In genomic region chr16:42268843-42269586, GRCm38 (mm10) we compare ENCODE assay signal across 8 mouse cellular contexts.
A peak's percentile ranks its signal among the peaks of the same experiment; 100 is the strongest.
DNase-seq lines count a peak whose midpoint lies in the region; ATAC-seq and TF ChIP-seq lines count a peak whose summit lies in the region.

No protein-coding gene starts in this region.

- no peak overlapping the region for H3K9ac ChIP-seq in embryonic facial prominence, embryonic 14.5 days (ENCODE audit: low read depth, low read length)
- H3K9ac ChIP-seq in hindbrain, embryonic 13.5 days, result no peak overlapping the region
- no peak overlapping the region for H3K9ac ChIP-seq in limb, embryonic 11.5 days (ENCODE audit: low read length)
- no peak overlapping the region for H3K9ac ChIP-seq in neural tube, embryonic 14.5 days (replicated peaks; ENCODE audit: low read depth, low read length)
- no peak overlapping the region for H3K9ac ChIP-seq in liver, postnatal 0 days (replicated peaks)
- H3K9ac ChIP-seq in heart, embryonic 12.5 days, result no peak overlapping the region

- H3K27me3 ChIP-seq in embryonic facial prominence, embryonic 14.5 days (replicated peaks; ENCODE audit: control insufficient read depth, insufficient read depth, low read length), result no peaks in the 10 kb centered on the region
- no peaks in the 10 kb centered on the region for H3K27me3 ChIP-seq in hindbrain, embryonic 13.5 days
- no peaks in the 10 kb centered on the region for H3K27me3 ChIP-seq in limb, embryonic 11.5 days (ENCODE audit: control insufficient read depth, insufficient read depth, low read length)
- no peaks in the 10 kb centered on the region for H3K27me3 ChIP-seq in neural tube, embryonic 14.5 days (ENCODE audit: control insufficient read depth, insufficient read depth, low read length)
- H3K27me3 ChIP-seq in liver, postnatal 0 days (ENCODE audit: insufficient read depth, low read length), result no peaks in the 10 kb centered on the region
- no peaks in the 10 kb centered on the region for H3K27me3 ChIP-seq in heart, embryonic 12.5 days (replicated peaks)

- ATAC-seq in embryonic facial prominence, embryonic 14.5 days (ENCODE audit: low read depth), result peak; percentile 79
- ATAC-seq in hindbrain, embryonic 13.5 days (ENCODE audit: low FRiP score), result peak; percentile 90
- no peak for ATAC-seq in limb, embryonic 11.5 days (ENCODE audit: insufficient number of reproducible peaks, low FRiP score, low TSS enrichment, low read depth)
- peak; percentile 94 for ATAC-seq in neural tube, embryonic 14.5 days (ENCODE audit: low read depth)
- ATAC-seq in liver, postnatal 0 days, result no peak
- ATAC-seq in heart, embryonic 12.5 days (ENCODE audit: insufficient number of reproducible peaks, low FRiP score), result no peak

- no peaks in the 10 kb centered on the region for H3K36me3 ChIP-seq in embryonic facial prominence, embryonic 14.5 days (ENCODE audit: control insufficient read depth, insufficient read depth, low read length)
- no peaks in the 10 kb centered on the region; the same call in 1 of the 2 replicates for H3K36me3 ChIP-seq in hindbrain, embryonic 13.5 days
- H3K36me3 ChIP-seq in limb, embryonic 11.5 days (ENCODE audit: control insufficient read depth, insufficient read depth, low read length), result no peaks in the 10 kb centered on the region
- H3K36me3 ChIP-seq in neural tube, embryonic 14.5 days (ENCODE audit: control insufficient read depth, insufficient read depth, low read length), result no peaks in the 10 kb centered on the region
- no peaks in the 10 kb centered on the region for H3K36me3 ChIP-seq in liver, postnatal 0 days (replicated peaks; ENCODE audit: insufficient read depth, low read length)
- no peaks in the 10 kb centered on the region for H3K36me3 ChIP-seq in heart, embryonic 12.5 days

- TF ChIP-seq CTCF in liver, postnatal 0 days (IDR thresholded peaks at IDR 0.05; ENCODE audit: low read depth), result no peak

- no peak overlapping the region for H3K4me3 ChIP-seq in embryonic facial prominence, embryonic 14.5 days (ENCODE audit: low read depth, low read length)
- H3K4me3 ChIP-seq in hindbrain, embryonic 13.5 days, result no peak overlapping the region
- no peak overlapping the region for H3K4me3 ChIP-seq in limb, embryonic 11.5 days (ENCODE audit: low read depth, low read length)
- H3K4me3 ChIP-seq in neural tube, embryonic 14.5 days (ENCODE audit: low read depth, low read length), result no peak overlapping the region
- H3K4me3 ChIP-seq in liver, postnatal 0 days (ENCODE audit: low read depth, low read length), result no peak overlapping the region
- H3K4me3 ChIP-seq in heart, embryonic 12.5 days, result no peak overlapping the region

- no peak overlapping the region for H3K4me2 ChIP-seq in embryonic facial prominence, embryonic 14.5 days (ENCODE audit: low read depth, low read length)
- 0 out of 2 replicates have a peak overlapping the region, but pooled peaks have one; percentile 8 for H3K4me2 ChIP-seq in hindbrain, embryonic 13.5 days
- no peak overlapping the region for H3K4me2 ChIP-seq in limb, embryonic 11.5 days (ENCODE audit: low read depth, severe bottlenecking)
- peak overlapping the region; percentile 2; the same call in 1 of the 2 replicates for H3K4me2 ChIP-seq in neural tube, embryonic 14.5 days (ENCODE audit: low read depth, low read length)
- no peak overlapping the region for H3K4me2 ChIP-seq in liver, postnatal 0 days (ENCODE audit: low read depth, low read length)
- no peak overlapping the region for H3K4me2 ChIP-seq in heart, embryonic 12.5 days

- no peaks in the 10 kb centered on the region for H3K9me3 ChIP-seq in embryonic facial prominence, embryonic 14.5 days (ENCODE audit: control insufficient read depth, low read length)
- H3K9me3 ChIP-seq in hindbrain, embryonic 13.5 days, result no peaks in the 10 kb centered on the region
- no peaks in the 10 kb centered on the region for H3K9me3 ChIP-seq in limb, embryonic 11.5 days (ENCODE audit: control insufficient read depth, low read length)
- H3K9me3 ChIP-seq in neural tube, embryonic 14.5 days (ENCODE audit: control insufficient read depth, low read length), result no peaks in the 10 kb centered on the region
- no peaks in the 10 kb centered on the region for H3K9me3 ChIP-seq in liver, postnatal 0 days (ENCODE audit: low read length)
- H3K9me3 ChIP-seq in heart, embryonic 12.5 days (replicated peaks), result no peaks in the 10 kb centered on the region

- 52% methylated on average over 2 of the region's 2 CpGs for WGBS in embryonic facial prominence, embryonic 14.5 days
- WGBS in hindbrain, embryonic 13.5 days, result 33% methylated on average over 2 of the region's 2 CpGs
- WGBS in limb, embryonic 11.5 days, result 47% methylated on average over 2 of the region's 2 CpGs
- WGBS in neural tube, embryonic 14.5 days, result 9% methylated on average over 2 of the region's 2 CpGs
- 45% methylated on average over 2 of the region's 2 CpGs for WGBS in liver, postnatal 0 days (ENCODE audit: insufficient replicate concordance)
- WGBS in heart, embryonic 12.5 days, result 41% methylated on average over 2 of the region's 2 CpGs

- H3K4me1 ChIP-seq in embryonic facial prominence, embryonic 14.5 days (ENCODE audit: control insufficient read depth, insufficient read depth, low read length), result no peaks in the 10 kb centered on the region
- H3K4me1 ChIP-seq in hindbrain, embryonic 13.5 days (replicated peaks), result peaks cover 26% of the 10 kb centered on the region
- peaks cover 5% of the 10 kb centered on the region; the same call in 1 of the 2 replicates for H3K4me1 ChIP-seq in limb, embryonic 11.5 days (ENCODE audit: control insufficient read depth, insufficient read depth, low read length)
- peaks cover 12% of the 10 kb centered on the region; the same call in 1 of the 2 replicates for H3K4me1 ChIP-seq in neural tube, embryonic 14.5 days (ENCODE audit: control insufficient read depth, insufficient read depth, low read length)
- no peaks in the 10 kb centered on the region for H3K4me1 ChIP-seq in liver, postnatal 0 days (ENCODE audit: insufficient read depth)
- no peaks in the 10 kb centered on the region for H3K4me1 ChIP-seq in heart, embryonic 12.5 days (replicated peaks)

- no peak overlapping the region for H3K27ac ChIP-seq in embryonic facial prominence, embryonic 14.5 days (replicated peaks; ENCODE audit: low read depth, low read length)
- H3K27ac ChIP-seq in hindbrain, embryonic 13.5 days, result peak overlapping the region; percentile 68
- H3K27ac ChIP-seq in limb, embryonic 11.5 days (replicated peaks; ENCODE audit: low read depth, low read length), result no peak overlapping the region
- peak overlapping the region; percentile 46 for H3K27ac ChIP-seq in neural tube, embryonic 14.5 days (ENCODE audit: low read depth, low read length)
- no peak overlapping the region for H3K27ac ChIP-seq in liver, postnatal 0 days (ENCODE audit: low read depth)
- H3K27ac ChIP-seq in heart, embryonic 12.5 days (ENCODE audit: poor library complexity, severe bottlenecking), result no peak overlapping the region

- no peak for TF ChIP-seq EP300 in liver, postnatal 0 days (IDR thresholded peaks at IDR 0.05; ENCODE audit: low read depth)

- peak; percentile 64 for DNase-seq in Muller cell, postnatal 12 days (ENCODE audit: inconsistent ontology term)
- peak; percentile 75 for DNase-seq in embryonic facial prominence, embryonic 14.5 days (ENCODE audit: low spot score)
- DNase-seq in limb, embryonic 11.5 days (ENCODE audit: low spot score), result peak; percentile 68
- no peak for DNase-seq in adrenal gland, adult 8-10 months
- no peak for DNase-seq in liver, postnatal 0 days

Comparison
In these comparisons a context has a peak if more than half of its experiments do, and no peak if none do; other contexts are left out.
1. DNase-seq: peak in Muller cell, postnatal 12 days (single experiment), embryonic facial prominence, embryonic 14.5 days (single experiment) and limb, embryonic 11.5 days (single experiment); none in adrenal gland, adult 8-10 months (single experiment) and liver, postnatal 0 days (single experiment).
2. ATAC-seq: peak in embryonic facial prominence, embryonic 14.5 days (single experiment), hindbrain, embryonic 13.5 days (single experiment) and neural tube, embryonic 14.5 days (single experiment); none in limb, embryonic 11.5 days (single experiment), liver, postnatal 0 days (single experiment) and heart, embryonic 12.5 days (single experiment).
3. H3K27ac ChIP-seq: peak in hindbrain, embryonic 13.5 days (single experiment) and neural tube, embryonic 14.5 days (single experiment); none in embryonic facial prominence, embryonic 14.5 days (single experiment), limb, embryonic 11.5 days (single experiment), liver, postnatal 0 days (single experiment) and heart, embryonic 12.5 days (single experiment).
4. H3K4me2 ChIP-seq: peak in hindbrain, embryonic 13.5 days (single experiment) and neural tube, embryonic 14.5 days (single experiment); none in embryonic facial prominence, embryonic 14.5 days (single experiment), limb, embryonic 11.5 days (single experiment), liver, postnatal 0 days (single experiment) and heart, embryonic 12.5 days (single experiment).